Comparison of ENCODE assay signal across 8 mouse cellular contexts in genomic region chr7:130834299-130834698, GRCm38 (mm10). TPM values are rescaled to one million over a fixed set of nuclear protein-coding genes. Genes with fewer than 3 reads are reported as not detected.
DNase-seq lines count a peak whose midpoint lies in the region; ATAC-seq lines count a peak whose summit lies in the region.

No protein-coding gene starts in this region.

- H3K4me3 ChIP-seq in forebrain, embryonic 16.5 days (replicated peaks; ENCODE audit: low read length), result no peak overlapping the region
- H3K4me3 ChIP-seq in limb, embryonic 13.5 days, result no peak overlapping the region
- no peak overlapping the region for H3K4me3 ChIP-seq in neural tube, embryonic 13.5 days

- WGBS in forebrain, embryonic 16.5 days, result 13% methylated on average over 19 of the region's 21 CpGs
- WGBS in limb, embryonic 13.5 days, result 27% methylated on average over 20 of the region's 21 CpGs
- WGBS in neural tube, embryonic 13.5 days, result 33% methylated on average over 21 of the region's 21 CpGs

- H3K4me1 ChIP-seq in forebrain, embryonic 16.5 days (replicated peaks; ENCODE audit: control insufficient read depth, insufficient read depth, low read length), result peaks cover 26% of the 10 kb centered on the region
- H3K4me1 ChIP-seq in limb, embryonic 13.5 days, result peaks cover 7% of the 10 kb centered on the region
- H3K4me1 ChIP-seq in neural tube, embryonic 13.5 days (replicated peaks), result peaks cover 45% of the 10 kb centered on the region

- no peak for DNase-seq in frontal cortex, adult 2 months (ENCODE audit: extremely low spot score in 1 of 2, low spot score in 1 of 2)
- DNase-seq in 3134 (ENCODE audit: extremely low read depth, insufficient read length, low spot score), result peak; percentile 92
- peak; percentile 99 for DNase-seq in adipocyte (ENCODE audit: low spot score)
- no peak for DNase-seq in layer of hippocampus, postnatal 14 days (ENCODE audit: low spot score in 2 of 2)

- no peak overlapping the region for H3K4me2 ChIP-seq in forebrain, embryonic 16.5 days (ENCODE audit: low read length)
- H3K4me2 ChIP-seq in limb, embryonic 13.5 days (replicated peaks), result no peak overlapping the region
- H3K4me2 ChIP-seq in neural tube, embryonic 13.5 days, result no peak overlapping the region

- H3K27ac ChIP-seq in forebrain, embryonic 16.5 days (ENCODE audit: low read length), result no peak overlapping the region
- no peak overlapping the region for H3K27ac ChIP-seq in limb, embryonic 13.5 days
- H3K27ac ChIP-seq in neural tube, embryonic 13.5 days (replicated peaks), result peak overlapping the region; percentile 83

- H3K9me3 ChIP-seq in forebrain, embryonic 16.5 days (ENCODE audit: control insufficient read depth, low read length), result no peaks in the 10 kb centered on the region
- H3K9me3 ChIP-seq in limb, embryonic 13.5 days, result no peaks in the 10 kb centered on the region
- H3K9me3 ChIP-seq in neural tube, embryonic 13.5 days, result no peaks in the 10 kb centered on the region

- no peaks in the 10 kb centered on the region for H3K36me3 ChIP-seq in forebrain, embryonic 16.5 days (ENCODE audit: control insufficient read depth, insufficient read depth)
- H3K36me3 ChIP-seq in limb, embryonic 13.5 days, result no peaks in the 10 kb centered on the region
- H3K36me3 ChIP-seq in neural tube, embryonic 13.5 days, result no peaks in the 10 kb centered on the region

- peaks cover 17% of the 10 kb centered on the region; the same call in 1 of the 2 replicates for H3K27me3 ChIP-seq in forebrain, embryonic 16.5 days (replicated peaks; ENCODE audit: control insufficient read depth, insufficient read depth, low read length)
- peaks cover 16% of the 10 kb centered on the region for H3K27me3 ChIP-seq in limb, embryonic 13.5 days
- H3K27me3 ChIP-seq in neural tube, embryonic 13.5 days, result 0 out of 2 replicates have a peak, but pooled peaks cover 8% of the 10 kb centered on the region

- no peak overlapping the region for H3K9ac ChIP-seq in forebrain, embryonic 16.5 days (replicated peaks; ENCODE audit: low read depth, low read length)
- no peak overlapping the region for H3K9ac ChIP-seq in limb, embryonic 13.5 days
- H3K9ac ChIP-seq in neural tube, embryonic 13.5 days, result no peak overlapping the region

- ATAC-seq in frontal cortex, adult (ENCODE audit: low TSS enrichment), result peak; percentile 86
- ATAC-seq in forebrain, embryonic 16.5 days, result peak; percentile 82
- ATAC-seq in limb, embryonic 13.5 days (ENCODE audit: low FRiP score, low read depth), result peak; percentile 95
- peak; percentile 81 for ATAC-seq in neural tube, embryonic 13.5 days (ENCODE audit: low read depth)

RNA-seq across cellular contexts. Expression of gene Plekha1, which starts 31.3 kb away (rescaled TPM):
- 155 and 156 TPM in 2 replicates for polyA plus RNA-seq in frontal cortex, adult 2 months (2012; rRNA removed)
- polyA plus RNA-seq in forebrain, embryonic 16.5 days (2015; fragmentation: Nextera tagmentation; extraction: Ambion mirVana), result 57.1 and 58.9 TPM in 2 replicates
- 38.2 and 40.6 TPM in 2 replicates for polyA plus RNA-seq in limb, embryonic 13.5 days (2015; fragmentation: Nextera tagmentation; extraction: Ambion mirVana)
- polyA plus RNA-seq in neural tube, embryonic 13.5 days (2015; fragmentation: Nextera tagmentation; extraction: Ambion mirVana), result 64.1 and 68.9 TPM in 2 replicates
- 100 to 1,000 TPM; 103 to 121 TPM for total RNA-seq in layer of hippocampus, postnatal 14 days (2021)

Comparison
In these comparisons a context has a peak if more than half of its experiments do, and no peak if none do; other contexts are left out.
1. DNase-seq: peak in 3134 (single experiment) and adipocyte (single experiment); none in frontal cortex, adult 2 months (0 of 2) and layer of hippocampus, postnatal 14 days (0 of 2).
2. Peak in every context shown above with its lines, with median percentiles within 50 percentile points of each other: ATAC-seq.